Mouse (Mus musculus) small intestine, adult 2 months (tissue): ENCODE measurements at regions not wholly inside any gene's neighbourhood (a gene's known extent, or its start where the extent isn't known, plus 50 kb on each side); places are given as distances from the start of the nearest gene placed in this dataset.

Source experiments
- CTCF ChIP-seq: fragments of 200-500 bp; IDR thresholded peaks from 2 replicates; pipeline ENCODE4 v1.5.1; 2012; ENCODE audit warnings: low read depth, mild to moderate bottlenecking, control low read depth, inconsistent platforms, low read length, moderate library complexity, mixed read lengths; ENCODE audit not compliant: insufficient replicate concordance, insufficient read length; ENCODE audit errors: extremely low read depth
- POLR2A ChIP-seq: fragments of 200-500 bp; IDR thresholded peaks from 2 replicates; pipeline ENCODE4 v1.6.1; 2012; ENCODE audit warnings: low read depth, mild to moderate bottlenecking, control low read depth, inconsistent platforms, low read length, moderate library complexity

GRCm38 (mm10) chr3:83676147-83676546 lies 90.0 kb upstream of the Sfrp2 start:
- TF ChIP-seq CTCF (no peak), POLR2A (no peak)
